ENCODE assay signal across 24 mouse cellular contexts in genomic region chr9:83321793-83322192, GRCm38 (mm10).
"Had no signal": no experiment of that assay in that cellular context is flagged by ENCODE, and none has a peak within 500 bp of the region (broad histone marks: within the 10 kb centered on the region; RNA-seq: fewer than 3 reads in every experiment).

No protein-coding gene starts in this region.

- H3K4me2 ChIP-seq: limb, embryonic 13.5 days; liver, embryonic 12.5 days; liver, embryonic 15.5 days; lung, embryonic 15.5 days; midbrain, embryonic 12.5 days; midbrain, embryonic 15.5 days; neural tube, embryonic 12.5 days; neural tube, embryonic 15.5 days had no signal

- H3K9ac ChIP-seq: limb, embryonic 13.5 days; liver, embryonic 12.5 days; liver, embryonic 15.5 days; lung, embryonic 15.5 days; midbrain, embryonic 12.5 days; midbrain, embryonic 15.5 days; neural tube, embryonic 12.5 days; neural tube, embryonic 15.5 days had no signal

- H3K4me1 ChIP-seq: liver, embryonic 12.5 days; liver, embryonic 15.5 days had no signal

- H3K9me3 ChIP-seq: limb, embryonic 10.5 days; limb, embryonic 13.5 days; liver, embryonic 12.5 days; liver, embryonic 15.5 days; lung, embryonic 15.5 days; midbrain, embryonic 12.5 days; midbrain, embryonic 15.5 days; neural tube, embryonic 12.5 days; neural tube, embryonic 15.5 days had no signal

- H3K4me3 ChIP-seq: limb, embryonic 10.5 days; limb, embryonic 13.5 days; liver, embryonic 12.5 days; liver, embryonic 15.5 days; lung, embryonic 15.5 days; midbrain, embryonic 12.5 days; midbrain, embryonic 15.5 days; neural tube, embryonic 12.5 days; neural tube, embryonic 15.5 days had no signal

- DNase-seq: kidney, adult 8-10 months; kidney, postnatal 14 days; kidney, postnatal 4 days; layer of hippocampus, postnatal 36 days; liver; lung, adult 18-20 months; lung, postnatal 10 days; lung, postnatal 36 days; right cerebral cortex, adult 18-20 months; right cerebral cortex, postnatal 14 days; right cerebral cortex, postnatal 4 days; thymus, adult 2 months; thymus, postnatal 14 days; thymus, postnatal 4 days had no signal

- ATAC-seq: liver, embryonic 12.5 days; midbrain, embryonic 15.5 days had no signal

- H3K36me3 ChIP-seq: limb, embryonic 10.5 days; limb, embryonic 13.5 days; liver, embryonic 12.5 days; liver, embryonic 15.5 days; lung, embryonic 15.5 days; midbrain, embryonic 12.5 days; midbrain, embryonic 15.5 days; neural tube, embryonic 12.5 days; neural tube, embryonic 15.5 days had no signal

- H3K27me3 ChIP-seq: limb, embryonic 13.5 days; liver, embryonic 12.5 days; liver, embryonic 15.5 days; lung, embryonic 15.5 days; midbrain, embryonic 12.5 days; midbrain, embryonic 15.5 days; neural tube, embryonic 12.5 days; neural tube, embryonic 15.5 days had no signal

- H3K27ac ChIP-seq: limb, embryonic 10.5 days; limb, embryonic 13.5 days; liver, embryonic 12.5 days; liver, embryonic 15.5 days; lung, embryonic 15.5 days; midbrain, embryonic 12.5 days; midbrain, embryonic 15.5 days; neural tube, embryonic 12.5 days; neural tube, embryonic 15.5 days; stomach, postnatal 0 days had no signal
